Mouse (Mus musculus): ENCODE results near the gene Klhl36. TPM values are rescaled to one million over a fixed set of nuclear protein-coding genes. Genes with fewer than 3 reads are reported as not detected.

The Klhl36 gene
- polyA plus RNA-seq, 1 experiment from 2014 or later = 11.4 TPM

- no peak for ATAC-seq (replicated peaks; ENCODE audit: extremely low read depth, insufficient read depth, low FRiP score)
Measured at GRCm38 (mm10) chr8:119854035-119854434, 8.0 kb upstream of the Klhl36 start.

GRCm38 (mm10) chr8:119855656-119856055 is 6.4 kb upstream of the Klhl36 start:
- Histone ChIP-seq H3K9ac (ENCODE audit: low read length) (no peak overlapping the region), H3K4me1 (ENCODE audit: control insufficient read depth, insufficient read depth, low read length) (peaks cover 5% of the 10 kb centered on the region; the same call in 1 of the 2 replicates), H3K27me3 (ENCODE audit: control insufficient read depth, insufficient read depth, low read length) (no peaks in the 10 kb centered on the region; the same call in 1 of the 2 replicates), H3K36me3 (ENCODE audit: control insufficient read depth, insufficient read depth) (no peaks in the 10 kb centered on the region), H3K4me2 (ENCODE audit: low read depth, low read length) (no peak overlapping the region), H3K4me3 (ENCODE audit: low read length) (no peak overlapping the region), H3K27ac (ENCODE audit: low read length) (no peak overlapping the region), H3K9me3 (replicated peaks; ENCODE audit: control insufficient read depth, low read length) (no peaks in the 10 kb centered on the region)
- no peak for ATAC-seq (replicated peaks; ENCODE audit: extremely low read depth, insufficient read depth, low FRiP score)
- 58% methylated on average over 5 of the region's 5 CpGs for WGBS

More at GRCm38 (mm10) chr8:119854035-119854434, 8.0 kb upstream of the Klhl36 start:
- Histone ChIP-seq H3K9me3 (replicated peaks; ENCODE audit: control insufficient read depth, low read length) (no peaks in the 10 kb centered on the region; the same call in 1 of the 2 replicates), H3K27ac (ENCODE audit: low read length) (no peak overlapping the region), H3K4me3 (ENCODE audit: low read length) (no peak overlapping the region), H3K4me1 (ENCODE audit: control insufficient read depth, insufficient read depth, low read length) (peaks cover 5% of the 10 kb centered on the region; the same call in 1 of the 2 replicates), H3K27me3 (ENCODE audit: control insufficient read depth, insufficient read depth, low read length) (no peaks in the 10 kb centered on the region; the same call in 1 of the 2 replicates), H3K36me3 (ENCODE audit: control insufficient read depth, insufficient read depth) (no peaks in the 10 kb centered on the region), H3K9ac (ENCODE audit: low read length) (no peak overlapping the region), H3K4me2 (ENCODE audit: low read depth, low read length) (no peak overlapping the region)
- 59% methylated on average over 5 of the region's 5 CpGs for WGBS

GRCm38 (mm10) chr8:119857767-119858166 is 4.3 kb upstream of the Klhl36 start:
- no peak overlapping the region for H3K4me3 ChIP-seq (ENCODE audit: low read length)
- H3K9me3 ChIP-seq (replicated peaks; ENCODE audit: control insufficient read depth, low read length) = no peaks in the 10 kb centered on the region
- WGBS = 65% methylated on average over 6 of the region's 6 CpGs
- no peak overlapping the region for H3K4me2 ChIP-seq (ENCODE audit: low read depth, low read length)
- H3K9ac ChIP-seq (ENCODE audit: low read length) = no peak overlapping the region
- no peaks in the 10 kb centered on the region for H3K36me3 ChIP-seq (ENCODE audit: control insufficient read depth, insufficient read depth)
- H3K4me1 ChIP-seq (ENCODE audit: control insufficient read depth, insufficient read depth, low read length) = peaks cover 8% of the 10 kb centered on the region; the same call in 1 of the 2 replicates
- peaks cover 2% of the 10 kb centered on the region; the same call in 1 of the 2 replicates for H3K27me3 ChIP-seq (ENCODE audit: control insufficient read depth, insufficient read depth, low read length)
- ATAC-seq (replicated peaks; ENCODE audit: extremely low read depth, insufficient read depth, low FRiP score) = no peak
- no peak overlapping the region for H3K27ac ChIP-seq (ENCODE audit: low read length)

- Histone ChIP-seq H3K27me3 (ENCODE audit: control insufficient read depth, insufficient read depth, low read length) (peaks cover 2% of the 10 kb centered on the region; the same call in 1 of the 2 replicates), H3K4me2 (ENCODE audit: low read depth, low read length) (peak overlapping the region; percentile 94), H3K9ac (ENCODE audit: low read length) (peak overlapping the region; percentile 93), H3K4me3 (ENCODE audit: low read length) (peak overlapping the region; percentile 75), H3K36me3 (ENCODE audit: control insufficient read depth, insufficient read depth) (no peaks in the 10 kb centered on the region), H3K27ac (ENCODE audit: low read length) (peak overlapping the region; percentile 66), H3K9me3 (replicated peaks; ENCODE audit: control insufficient read depth, low read length) (no peaks in the 10 kb centered on the region), H3K4me1 (ENCODE audit: control insufficient read depth, insufficient read depth, low read length) (peaks cover 7% of the 10 kb centered on the region; the same call in 1 of the 2 replicates)
- ATAC-seq (replicated peaks; ENCODE audit: extremely low read depth, insufficient read depth, low FRiP score) = peak; percentile 38; the same call in 1 of the 2 replicates
- WGBS = under 1% methylated on average over 19 of the region's 19 CpGs
Measured at GRCm38 (mm10) chr8:119862390-119862734, 296 bp downstream of the Klhl36 start.

GRCm38 (mm10) chr8:119862749-119863148 is 683 bp downstream of the Klhl36 start:
- H3K4me2 ChIP-seq (ENCODE audit: low read depth, low read length) = peak overlapping the region; percentile 94

GRCm38 (mm10) chr8:119869616-119870015 is 7.5 kb downstream of the Klhl36 start:
- no peak overlapping the region for H3K4me3 ChIP-seq (ENCODE audit: low read length)
- 72% methylated on average over 20 of the region's 20 CpGs for WGBS
- peaks cover 11% of the 10 kb centered on the region for H3K9me3 ChIP-seq (replicated peaks; ENCODE audit: control insufficient read depth, low read length)
- peaks cover 34% of the 10 kb centered on the region for H3K36me3 ChIP-seq (ENCODE audit: control insufficient read depth, insufficient read depth)
- ATAC-seq (replicated peaks; ENCODE audit: extremely low read depth, insufficient read depth, low FRiP score) = no peak
- H3K27me3 ChIP-seq (ENCODE audit: control insufficient read depth, insufficient read depth, low read length) = no peaks in the 10 kb centered on the region
- no peak overlapping the region for H3K9ac ChIP-seq (ENCODE audit: low read length)
- no peak overlapping the region for H3K27ac ChIP-seq (ENCODE audit: low read length)
- no peaks in the 10 kb centered on the region for H3K4me1 ChIP-seq (ENCODE audit: control insufficient read depth, insufficient read depth, low read length)
- H3K4me2 ChIP-seq (ENCODE audit: low read depth, low read length) = no peak overlapping the region

More at GRCm38 (mm10) chr8:119862749-119863148, 683 bp downstream of the Klhl36 start:
- peak overlapping the region; percentile 93 for H3K9ac ChIP-seq (ENCODE audit: low read length)
- ATAC-seq (replicated peaks; ENCODE audit: extremely low read depth, insufficient read depth, low FRiP score) = no peak
- peak overlapping the region; percentile 75 for H3K4me3 ChIP-seq (ENCODE audit: low read length)
- H3K27me3 ChIP-seq (ENCODE audit: control insufficient read depth, insufficient read depth, low read length) = peaks cover 2% of the 10 kb centered on the region; the same call in 1 of the 2 replicates
- H3K4me1 ChIP-seq (ENCODE audit: control insufficient read depth, insufficient read depth, low read length) = peaks cover 7% of the 10 kb centered on the region; the same call in 1 of the 2 replicates
- H3K27ac ChIP-seq (ENCODE audit: low read length) = peak overlapping the region; percentile 66; the same call in 1 of the 2 replicates
- WGBS = 10% methylated on average over 6 of the region's 6 CpGs
- no peaks in the 10 kb centered on the region for H3K9me3 ChIP-seq (replicated peaks; ENCODE audit: control insufficient read depth, low read length)
- no peaks in the 10 kb centered on the region for H3K36me3 ChIP-seq (ENCODE audit: control insufficient read depth, insufficient read depth)

- Histone ChIP-seq H3K4me1 (ENCODE audit: control insufficient read depth, insufficient read depth, low read length) (no peaks in the 10 kb centered on the region), H3K27me3 (ENCODE audit: control insufficient read depth, insufficient read depth, low read length) (no peaks in the 10 kb centered on the region), H3K9ac (ENCODE audit: low read length) (no peak overlapping the region), H3K27ac (ENCODE audit: low read length) (no peak overlapping the region), H3K4me3 (ENCODE audit: low read length) (no peak overlapping the region), H3K4me2 (ENCODE audit: low read depth, low read length) (no peak overlapping the region), H3K36me3 (ENCODE audit: control insufficient read depth, insufficient read depth) (peaks cover 42% of the 10 kb centered on the region), H3K9me3 (replicated peaks; ENCODE audit: control insufficient read depth, low read length) (peaks cover 11% of the 10 kb centered on the region)
- ATAC-seq (replicated peaks; ENCODE audit: extremely low read depth, insufficient read depth, low FRiP score) = no peak
- 94% methylated on average over 1 of the region's 1 CpGs for WGBS
Measured at GRCm38 (mm10) chr8:119873181-119873580, 11.1 kb downstream of the Klhl36 start.

- no peak overlapping the region for H3K9ac ChIP-seq (ENCODE audit: low read length)
- H3K4me3 ChIP-seq (ENCODE audit: low read length) = no peak overlapping the region
- H3K27me3 ChIP-seq (ENCODE audit: control insufficient read depth, insufficient read depth, low read length) = no peaks in the 10 kb centered on the region
Measured at GRCm38 (mm10) chr8:119881301-119881700, 19.2 kb downstream of the Klhl36 start.

GRCm38 (mm10) chr8:119881917-119882316 is 19.9 kb downstream of the Klhl36 start:
- no peak overlapping the region for H3K4me2 ChIP-seq (ENCODE audit: low read depth, low read length)
- WGBS = 85% methylated on average over 8 of the region's 8 CpGs
- no peak overlapping the region for H3K4me3 ChIP-seq (ENCODE audit: low read length)
- H3K9ac ChIP-seq (ENCODE audit: low read length) = no peak overlapping the region
- H3K27ac ChIP-seq (ENCODE audit: low read length) = no peak overlapping the region
- H3K9me3 ChIP-seq (replicated peaks; ENCODE audit: control insufficient read depth, low read length) = no peaks in the 10 kb centered on the region
- no peaks in the 10 kb centered on the region for H3K27me3 ChIP-seq (ENCODE audit: control insufficient read depth, insufficient read depth, low read length)
- peaks cover 13% of the 10 kb centered on the region for H3K4me1 ChIP-seq (ENCODE audit: control insufficient read depth, insufficient read depth, low read length)
- no peak for ATAC-seq (replicated peaks; ENCODE audit: extremely low read depth, insufficient read depth, low FRiP score)
- 0 out of 2 replicates have a peak, but pooled peaks cover 2% of the 10 kb centered on the region for H3K36me3 ChIP-seq (ENCODE audit: control insufficient read depth, insufficient read depth)

More at GRCm38 (mm10) chr8:119881301-119881700, 19.2 kb downstream of the Klhl36 start:
- 0 out of 2 replicates have a peak, but pooled peaks cover 5% of the 10 kb centered on the region for H3K36me3 ChIP-seq (ENCODE audit: control insufficient read depth, insufficient read depth)
- ATAC-seq (replicated peaks; ENCODE audit: extremely low read depth, insufficient read depth, low FRiP score) = no peak
- H3K27ac ChIP-seq (ENCODE audit: low read length) = no peak overlapping the region
- H3K4me2 ChIP-seq (ENCODE audit: low read depth, low read length) = no peak overlapping the region
- H3K4me1 ChIP-seq (ENCODE audit: control insufficient read depth, insufficient read depth, low read length) = peaks cover 12% of the 10 kb centered on the region
- no peaks in the 10 kb centered on the region for H3K9me3 ChIP-seq (replicated peaks; ENCODE audit: control insufficient read depth, low read length)
- 82% methylated on average over 6 of the region's 6 CpGs for WGBS

All from heart, embryonic 16.5 days (tissue).